Mouse (Mus musculus) midbrain, embryonic 13.5 days (tissue): Measurements from ENCODE around the gene C1qtnf7. TPM values are rescaled to one million over a fixed set of nuclear protein-coding genes. Genes with fewer than 3 reads are reported as not detected.

ENCODE experiments used
- ATAC-seq: fragments of 200-750 bp; cut with Nextera tagmentation; 2 replicates; pipeline ENCODE4 v1.8.0; 2017; ENCODE audit warnings: mild to moderate bottlenecking, moderate TSS enrichment, moderate library complexity
- H3K27ac ChIP-seq: fragments of 300-500 bp; sonication (generic); 2 replicates; pipeline ENCODE4 v1.5.1; 2015; ENCODE audit warnings: inconsistent platforms, mild to moderate bottlenecking, moderate library complexity
- H3K27me3 ChIP-seq: fragments of 300-500 bp; sonication (generic); 2 replicates; pipeline ENCODE4 v1.6.1; 2015; ENCODE audit warnings: mild to moderate bottlenecking, inconsistent platforms
- H3K36me3 ChIP-seq: fragments of 300-500 bp; sonication (generic); 2 replicates; pipeline ENCODE4 v1.6.1; 2015; ENCODE audit warnings: mild to moderate bottlenecking, inconsistent platforms
- H3K4me1 ChIP-seq: fragments of 300-500 bp; sonication (generic); replicated peaks from 2 replicates; pipeline ENCODE4 v1.6.1; 2015; ENCODE audit warnings: inconsistent platforms
- H3K4me2 ChIP-seq: fragments of 300-500 bp; sonication (generic); replicated peaks from 2 replicates; pipeline ENCODE4 v1.6.1; 2015; ENCODE audit warnings: moderate library complexity, mild to moderate bottlenecking, inconsistent platforms
- H3K4me3 ChIP-seq: fragments of 300-500 bp; sonication (generic); replicated peaks from 2 replicates; pipeline ENCODE4 v1.5.1; 2015; ENCODE audit warnings: mild to moderate bottlenecking, inconsistent platforms
- H3K9ac ChIP-seq: fragments of 300-500 bp; sonication (generic); replicated peaks from 2 replicates; pipeline ENCODE4 v1.6.1; 2015; ENCODE audit warnings: mild to moderate bottlenecking, inconsistent platforms
- H3K9me3 ChIP-seq: fragments of 300-500 bp; sonication (generic); 2 replicates; pipeline ENCODE4 v1.6.1; 2016; ENCODE audit warnings: mild to moderate bottlenecking, inconsistent platforms
- WGBS: fragments of 180-500 bp; shearing (Covaris S2); methylation state at CpG from one replicate; pipeline ENCODE4 v1.1.7; 2015; 5-methylcytosine and 5-hydroxymethylcytosine counted together
- polyA plus RNA-seq: library from polyadenylated mRNA; unstranded; fragments of >200 nt; fragmentation: Nextera tagmentation; extraction: Ambion mirVana; gene quantifications from 2 replicates; pipeline ENCODE4 v1.2.1, GENCODE M21; 2015

The C1qtnf7 gene
- polyA plus RNA-seq, 1 experiment from 2014 or later: 1.6 TPM

GRCm38 (mm10) chr5:43634602-43635081 lies 119.3 kb downstream of the C1qtnf7 start:
- no peak overlapping the region for H3K4me3 ChIP-seq
- no peaks in the 10 kb centered on the region for H3K9me3 ChIP-seq
- no peaks in the 10 kb centered on the region for H3K4me1 ChIP-seq
- WGBS: 38% methylated on average over 9 of the region's 9 CpGs
- H3K27me3 ChIP-seq: no peaks in the 10 kb centered on the region
- H3K36me3 ChIP-seq: no peaks in the 10 kb centered on the region
- ATAC-seq: peak; percentile 83
- no peak overlapping the region for H3K9ac ChIP-seq
- H3K4me2 ChIP-seq: no peak overlapping the region
- no peak overlapping the region for H3K27ac ChIP-seq

- WGBS: 57% methylated on average over 4 of the region's 4 CpGs
- Histone ChIP-seq H3K4me2 (no peak overlapping the region), H3K27ac (no peak overlapping the region), H3K27me3 (no peaks in the 10 kb centered on the region), H3K4me3 (no peak overlapping the region), H3K4me1 (no peaks in the 10 kb centered on the region), H3K9ac (no peak overlapping the region), H3K36me3 (no peaks in the 10 kb centered on the region), H3K9me3 (no peaks in the 10 kb centered on the region)
- no peak for ATAC-seq
Observed at GRCm38 (mm10) chr5:43645020-43645419, 129.7 kb downstream of the C1qtnf7 start.

- no peak overlapping the region for H3K4me3 ChIP-seq
- no peak overlapping the region for H3K9ac ChIP-seq
- no peak for ATAC-seq
- no peaks in the 10 kb centered on the region for H3K4me1 ChIP-seq
- H3K9me3 ChIP-seq: no peaks in the 10 kb centered on the region
- 87% methylated on average over 12 of the region's 12 CpGs for WGBS
- no peak overlapping the region for H3K27ac ChIP-seq
- no peak overlapping the region for H3K4me2 ChIP-seq
- no peaks in the 10 kb centered on the region for H3K27me3 ChIP-seq
- H3K36me3 ChIP-seq: no peaks in the 10 kb centered on the region
Observed at GRCm38 (mm10) chr5:43647098-43647774, 131.9 kb downstream of the C1qtnf7 start.

- Histone ChIP-seq H3K4me1 (peaks cover 39% of the 10 kb centered on the region), H3K4me3 (0 out of 2 replicates have a peak overlapping the region, but pooled peaks have one; percentile 45), H3K27ac (peak overlapping the region; percentile 90), H3K9ac (no peak overlapping the region; the same call in 1 of the 2 replicates), H3K36me3 (no peaks in the 10 kb centered on the region), H3K27me3 (no peaks in the 10 kb centered on the region), H3K9me3 (no peaks in the 10 kb centered on the region), H3K4me2 (peak overlapping the region; percentile 62; the same call in 1 of the 2 replicates)
- no peak for ATAC-seq
- 92% methylated on average over 3 of the region's 3 CpGs for WGBS
Observed at GRCm38 (mm10) chr5:43661498-43661897, 146.2 kb downstream of the C1qtnf7 start.

GRCm38 (mm10) chr5:43661997-43662961 lies 146.9 kb downstream of the C1qtnf7 start, which contains the start of gene Cc2d2a:
Cc2d2a (plus strand) TSS chr5:43662346.
- peak within 1 kb of the TSS; percentile 45 for H3K4me3 ChIP-seq
- H3K4me2 ChIP-seq: peak within 1 kb of the TSS; percentile 62
- ATAC-seq: peak; percentile 84
- WGBS: 4% methylated on average over 19 of the region's 19 CpGs
- H3K27me3 ChIP-seq: no peaks in the 10 kb centered on the region
- H3K4me1 ChIP-seq: peaks cover 39% of the 10 kb centered on the region
- peak within 1 kb of the TSS; percentile 63 for H3K9ac ChIP-seq
- H3K36me3 ChIP-seq: no peaks in the 10 kb centered on the region
- H3K9me3 ChIP-seq: no peaks in the 10 kb centered on the region
- peak within 1 kb of the TSS; percentile 90 for H3K27ac ChIP-seq

- Histone ChIP-seq H3K27ac (no peak overlapping the region), H3K4me1 (peaks cover 39% of the 10 kb centered on the region), H3K27me3 (no peaks in the 10 kb centered on the region), H3K9me3 (no peaks in the 10 kb centered on the region), H3K36me3 (no peaks in the 10 kb centered on the region), H3K4me3 (peak overlapping the region; percentile 9; the same call in 1 of the 2 replicates), H3K4me2 (peak overlapping the region; percentile 62), H3K9ac (no peak overlapping the region)
- WGBS: 62% methylated on average over 6 of the region's 6 CpGs
- ATAC-seq: no peak
Observed at GRCm38 (mm10) chr5:43663531-43663930, 148.2 kb downstream of the C1qtnf7 start.

- Histone ChIP-seq H3K27ac (no peak overlapping the region), H3K4me1 (peaks cover 39% of the 10 kb centered on the region), H3K4me3 (peak overlapping the region; percentile 18), H3K36me3 (no peaks in the 10 kb centered on the region), H3K9me3 (no peaks in the 10 kb centered on the region), H3K4me2 (peak overlapping the region; percentile 44), H3K9ac (no peak overlapping the region), H3K27me3 (no peaks in the 10 kb centered on the region)
- peak; percentile 43; the same call in 1 of the 2 replicates for ATAC-seq
- 14% methylated on average over 5 of the region's 5 CpGs for WGBS
Observed at GRCm38 (mm10) chr5:43665144-43665543, 149.8 kb downstream of the C1qtnf7 start.

Other genes starting within 250 kb of the C1qtnf7 start
- gene Cc2d2a, start 146.8 kb downstream of the C1qtnf7 start, polyA plus RNA-seq: 9.8 and 10.2 TPM in 2 replicates